Mouse (Mus musculus): ENCODE measurements around the gene Jade1.

- TF ChIP-seq POLR2A (IDR thresholded peaks at IDR 0.05; ENCODE audit: low read depth, low read length) = no peak
- no peak for TF ChIP-seq CTCF (IDR thresholded peaks at IDR 0.05; ENCODE audit: borderline replicate concordance, insufficient read depth, low read length)
Observed at GRCm38 (mm10) chr3:41607467-41607866, 51.9 kb downstream of the Jade1 start.
